Mouse (Mus musculus) gastrocnemius, adult 18-20 months (tissue): ENCODE results near the gene Bmp5. TPM values are rescaled to one million over a fixed set of nuclear protein-coding genes. Genes with fewer than 3 reads are reported as not detected.

Experiments used
- DNase-seq: peaks from one replicate; pipeline ENCODE4 v3.0.0; 2021; ENCODE audit warnings: low spot score
- total RNA-seq, 2 experiments: library from RNA; stranded (reverse); gene quantifications; 2 replicates each; pipeline ENCODE4 v1.2.3; 2021

The Bmp5 gene
- total RNA-seq, 2 experiments from 2014 or later, result 1.2 to 2.2 TPM

- DNase-seq, result no peak
Measured at GRCm38 (mm10) chr9:75839450-75839849, 64.3 kb downstream of the Bmp5 start.

- no peak for DNase-seq
Measured at GRCm38 (mm10) chr9:75840841-75841240, 65.7 kb downstream of the Bmp5 start.

GRCm38 (mm10) chr9:75846010-75846409 is 70.8 kb downstream of the Bmp5 start:
- DNase-seq, result no peak

GRCm38 (mm10) chr9:75850670-75851228 is 75.6 kb downstream of the Bmp5 start:
- DNase-seq, result no peak

GRCm38 (mm10) chr9:75858161-75858560 is 83.0 kb downstream of the Bmp5 start:
- no peak for DNase-seq

- no peak for DNase-seq
Measured at GRCm38 (mm10) chr9:75858939-75859338, 83.8 kb downstream of the Bmp5 start.

GRCm38 (mm10) chr9:75870332-75871177 is 95.4 kb downstream of the Bmp5 start:
- DNase-seq, result no peak

GRCm38 (mm10) chr9:75876333-75876732 is 101.2 kb downstream of the Bmp5 start:
- DNase-seq, result peak; percentile 9

- no peak for DNase-seq
Measured at GRCm38 (mm10) chr9:75883481-75884190, 108.5 kb downstream of the Bmp5 start.

- no peak for DNase-seq
Measured at GRCm38 (mm10) chr9:75886801-75887544, 111.8 kb downstream of the Bmp5 start.

- no peak for DNase-seq
Measured at GRCm38 (mm10) chr9:75896918-75897317, 121.8 kb downstream of the Bmp5 start.

- DNase-seq, result no peak
Measured at GRCm38 (mm10) chr9:75898022-75898421, 122.9 kb downstream of the Bmp5 start.

GRCm38 (mm10) chr9:75901219-75901618 is 126.1 kb downstream of the Bmp5 start:
- DNase-seq, result no peak

- DNase-seq, result no peak
Measured at GRCm38 (mm10) chr9:75905497-75905896, 130.3 kb downstream of the Bmp5 start.

GRCm38 (mm10) chr9:75910112-75910799 is 135.1 kb downstream of the Bmp5 start:
- DNase-seq, result peak; percentile 87

GRCm38 (mm10) chr9:75911542-75911941 is 136.4 kb downstream of the Bmp5 start:
- no peak for DNase-seq

- no peak for DNase-seq
Measured at GRCm38 (mm10) chr9:75916027-75916426, 140.9 kb downstream of the Bmp5 start.

- peak; percentile 14 for DNase-seq
Measured at GRCm38 (mm10) chr9:75927196-75927880, 152.2 kb downstream of the Bmp5 start.

- DNase-seq, result no peak
Measured at GRCm38 (mm10) chr9:75928068-75928467, 152.9 kb downstream of the Bmp5 start.

GRCm38 (mm10) chr9:75944663-75945062 is 169.5 kb downstream of the Bmp5 start:
- DNase-seq, result no peak
